Mouse (Mus musculus) left cerebral cortex, adult 9 months (tissue): ENCODE measurements around the gene Nmrk1.

Experiments used
- DNase-seq, 2 experiments: peaks; one replicate each; pipeline ENCODE4 v3.0.0; 2022; ENCODE audit warnings: low spot score in 2 of 2

The Nmrk1 gene

GRCm38 (mm10) chr19:18615680-18616240 is 16.0 kb upstream of the Nmrk1 start:
- no peak for DNase-seq

- DNase-seq = no peak
Measured at GRCm38 (mm10) chr19:18617504-18617903, 14.2 kb upstream of the Nmrk1 start.

GRCm38 (mm10) chr19:18619060-18619459 is 12.7 kb upstream of the Nmrk1 start:
- DNase-seq = no peak

GRCm38 (mm10) chr19:18619691-18620090 is 12.1 kb upstream of the Nmrk1 start:
- no peak for DNase-seq

- DNase-seq = no peak
Measured at GRCm38 (mm10) chr19:18623894-18624293, 7.9 kb upstream of the Nmrk1 start.

GRCm38 (mm10) chr19:18629589-18629988 is 2.2 kb upstream of the Nmrk1 start:
- DNase-seq = no peak

GRCm38 (mm10) chr19:18630221-18631119 is 1.3 kb upstream of the Nmrk1 start:
- DNase-seq = no peak

GRCm38 (mm10) chr19:18631161-18631643 is 548 bp upstream of the Nmrk1 start:
- DNase-seq = peak in 1 of 2 experiments; percentile 25

GRCm38 (mm10) chr19:18632231-18633185 is 758 bp downstream of the Nmrk1 start:
- no peak for DNase-seq

- DNase-seq = no peak
Measured at GRCm38 (mm10) chr19:18637954-18638353, 6.2 kb downstream of the Nmrk1 start.

GRCm38 (mm10) chr19:18638949-18639348 is 7.2 kb downstream of the Nmrk1 start:
- no peak for DNase-seq

GRCm38 (mm10) chr19:18639552-18639951 is 7.8 kb downstream of the Nmrk1 start:
- DNase-seq = no peak

GRCm38 (mm10) chr19:18641001-18641400 is 9.3 kb downstream of the Nmrk1 start:
- no peak for DNase-seq

GRCm38 (mm10) chr19:18643411-18643810 is 11.7 kb downstream of the Nmrk1 start:
- no peak for DNase-seq

GRCm38 (mm10) chr19:18644084-18644483 is 12.3 kb downstream of the Nmrk1 start:
- DNase-seq = no peak

- no peak for DNase-seq
Measured at GRCm38 (mm10) chr19:18646397-18646796, 14.6 kb downstream of the Nmrk1 start.

GRCm38 (mm10) chr19:18646853-18647420 is 15.2 kb downstream of the Nmrk1 start:
- no peak for DNase-seq

- DNase-seq = no peak
Measured at GRCm38 (mm10) chr19:18647775-18648557, 16.2 kb downstream of the Nmrk1 start.

- DNase-seq = no peak
Measured at GRCm38 (mm10) chr19:18648558-18648945, 16.8 kb downstream of the Nmrk1 start.

GRCm38 (mm10) chr19:18649955-18650354 is 18.2 kb downstream of the Nmrk1 start:
- DNase-seq = no peak

GRCm38 (mm10) chr19:18650473-18650872 is 18.7 kb downstream of the Nmrk1 start:
- no peak for DNase-seq
